13 mouse cellular contexts compared by ENCODE assay signal in the genomic region with DNA sequence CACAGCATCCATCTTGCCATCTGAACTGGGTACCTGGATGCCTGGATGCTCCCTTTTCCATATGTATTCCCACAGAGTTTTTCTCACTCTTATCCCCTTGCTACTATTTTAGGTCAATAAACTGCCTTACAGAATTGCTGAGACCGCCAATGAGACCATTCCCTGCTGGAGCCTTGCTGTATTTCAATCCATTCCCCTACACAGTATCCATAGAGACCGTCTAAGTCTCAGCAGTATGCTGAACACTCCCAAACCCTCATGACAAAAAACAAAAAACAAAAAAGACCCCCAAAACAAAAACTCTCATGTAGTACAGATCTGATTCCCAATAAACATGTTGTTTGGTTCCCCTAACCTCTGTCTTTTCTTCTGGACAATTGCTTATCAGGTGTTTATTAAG.
"Had no signal": no experiment of that assay in that cellular context is flagged by ENCODE, and none has a peak within 500 bp of the region (broad histone marks: within the 10 kb centered on the region; RNA-seq: fewer than 3 reads in every experiment).

No protein-coding gene starts in this region.

- H3K4me1 ChIP-seq: limb, embryonic 15.5 days; liver, embryonic 12.5 days had no signal

- H3K27ac ChIP-seq: left cerebral cortex, adult 2 months; limb, embryonic 15.5 days; liver, embryonic 12.5 days; midbrain, embryonic 10.5 days had no signal

- H3K27me3 ChIP-seq: limb, embryonic 15.5 days; liver, embryonic 12.5 days had no signal

- H3K9ac ChIP-seq: limb, embryonic 15.5 days; liver, embryonic 12.5 days; lung, embryonic 14.5 days had no signal

- H3K4me3 ChIP-seq: left cerebral cortex, adult 2 months; limb, embryonic 15.5 days; liver, embryonic 12.5 days; midbrain, embryonic 10.5 days; myocyte had no signal

- ATAC-seq: liver, embryonic 12.5 days had no signal

- DNase-seq: kidney, adult 18-20 months; kidney, postnatal 10 days; kidney, postnatal 4 days; lung, embryonic 14.5 days; lung, postnatal 10 days; lung, postnatal 4 days; thymus, adult 18-20 months; thymus, postnatal 14 days had no signal

- H3K9me3 ChIP-seq: limb, embryonic 15.5 days; liver, embryonic 12.5 days; midbrain, embryonic 10.5 days had no signal

- H3K36me3 ChIP-seq: limb, embryonic 15.5 days; liver, embryonic 12.5 days; midbrain, embryonic 10.5 days had no signal

- H3K4me2 ChIP-seq: limb, embryonic 15.5 days; liver, embryonic 12.5 days; lung, embryonic 14.5 days had no signal
